Mouse (Mus musculus) midbrain, embryonic 11.5 days (tissue): Measurements from ENCODE around the gene Ifnk. TPM values are rescaled to one million over a fixed set of nuclear protein-coding genes. Genes with fewer than 3 reads are reported as not detected.

Experiments
- ATAC-seq: fragments of 200-750 bp; cut with Nextera tagmentation; 2 replicates; pipeline ENCODE4 v1.8.0; 2017; ENCODE audit warnings: moderate TSS enrichment, moderate library complexity; ENCODE audit not compliant: low FRiP score
- DNase-seq: peaks from one replicate; pipeline ENCODE4 v3.0.0; 2015; ENCODE audit warnings: low spot score; ENCODE audit errors: missing footprints
- H3K27ac ChIP-seq: fragments of 300-500 bp; sonication (generic); 2 replicates; pipeline ENCODE4 v1.5.1; 2014; ENCODE audit warnings: low read depth, low read length
- H3K27me3 ChIP-seq: fragments of 300-500 bp; sonication (generic); 2 replicates; pipeline ENCODE4 v1.6.1; 2014; ENCODE audit warnings: mild to moderate bottlenecking, low read length, moderate library complexity, mixed read lengths; ENCODE audit not compliant: control insufficient read depth, insufficient read depth
- H3K36me3 ChIP-seq: fragments of 300-500 bp; sonication (generic); 2 replicates; pipeline ENCODE4 v1.6.1; 2014; ENCODE audit warnings: mild to moderate bottlenecking, low read length, moderate library complexity, mixed read lengths; ENCODE audit not compliant: control insufficient read depth, insufficient read depth
- H3K4me1 ChIP-seq: fragments of 300-500 bp; sonication (generic); 2 replicates; pipeline ENCODE4 v1.6.1; 2014; ENCODE audit warnings: low read length; ENCODE audit not compliant: control insufficient read depth, insufficient read depth
- H3K4me2 ChIP-seq: fragments of 300-500 bp; sonication (generic); 2 replicates; pipeline ENCODE4 v1.6.1; 2014; ENCODE audit warnings: mild to moderate bottlenecking, moderate library complexity
- H3K4me3 ChIP-seq: fragments of 300-500 bp; sonication (generic); 2 replicates; pipeline ENCODE4 v1.5.1; 2014; ENCODE audit warnings: low read depth, low read length
- H3K9ac ChIP-seq: fragments of 300-500 bp; sonication (generic); 2 replicates; pipeline ENCODE4 v1.6.1; 2014; ENCODE audit warnings: low read length
- H3K9me3 ChIP-seq: fragments of 300-500 bp; sonication (generic); 2 replicates; pipeline ENCODE4 v1.6.1; 2016; ENCODE audit warnings: low read length; ENCODE audit not compliant: control insufficient read depth
- WGBS: fragments of 180-500 bp; shearing (Covaris S2); extraction: QIAGEN DNeasy Blood & Tissue Kit; methylation state at CpG from one replicate; pipeline ENCODE4 v1.1.7; 2014; 5-methylcytosine and 5-hydroxymethylcytosine counted together
- polyA plus RNA-seq: library from polyadenylated mRNA; unstranded; fragments of >200 nt; fragmentation: Nextera tagmentation; extraction: Ambion mirVana; gene quantifications from 2 replicates; pipeline ENCODE4 v1.2.1, GENCODE M21; 2014

The Ifnk gene
- polyA plus RNA-seq, 1 experiment from 2014 or later, result 0.46 TPM

DNA sequence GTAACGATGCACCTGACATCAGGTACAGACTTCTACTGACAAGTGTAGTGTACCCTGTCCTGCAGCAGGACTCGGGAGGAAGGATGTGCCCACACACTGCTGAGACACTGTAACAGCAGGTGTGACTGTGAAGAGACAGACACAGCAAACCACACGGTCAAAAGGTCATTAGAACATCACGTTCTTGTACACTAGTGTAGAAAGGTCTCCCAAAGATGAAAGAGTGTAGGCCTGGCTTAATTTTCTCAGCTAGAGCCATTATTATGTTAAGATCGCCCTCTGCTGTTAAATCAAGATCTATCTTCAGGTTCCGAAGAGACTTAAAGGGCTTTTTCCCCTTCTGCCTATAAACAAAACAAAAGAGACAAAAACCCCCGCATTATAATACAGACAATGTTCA, 40.9 kb downstream of the Ifnk start:
- no peak overlapping the region for H3K4me2 ChIP-seq
- H3K36me3 ChIP-seq, result no peaks in the 10 kb centered on the region
- no peaks in the 10 kb centered on the region for H3K9me3 ChIP-seq
- H3K4me3 ChIP-seq, result no peak overlapping the region
- ATAC-seq (no peak; the same call in 1 of the 2 replicates), DNase-seq (peak; percentile 86)
- H3K9ac ChIP-seq, result no peak overlapping the region
- no peaks in the 10 kb centered on the region for H3K4me1 ChIP-seq
- 44% methylated on average over 7 of the region's 7 CpGs for WGBS
- no peaks in the 10 kb centered on the region for H3K27me3 ChIP-seq
- no peak overlapping the region for H3K27ac ChIP-seq

DNA sequence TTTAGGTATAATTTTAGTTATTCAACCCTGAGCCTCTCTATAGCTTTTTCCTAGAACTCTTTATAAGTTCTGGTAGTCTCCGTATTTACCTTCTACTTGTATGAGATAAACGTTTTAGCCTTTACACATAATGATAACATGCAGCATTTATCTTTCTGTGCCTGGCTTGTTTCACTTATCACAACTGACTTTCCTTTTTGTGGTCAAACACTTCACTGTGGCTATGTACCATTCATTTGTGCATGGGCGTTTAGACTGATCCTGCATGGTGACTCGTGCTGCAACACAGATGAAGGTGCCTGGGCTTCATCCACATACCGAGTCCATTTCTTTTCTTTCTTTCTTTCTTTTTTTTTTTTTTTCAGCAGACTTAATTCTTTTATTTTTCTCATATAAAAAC, 49.8 kb downstream of the Ifnk start:
- Histone ChIP-seq H3K9me3 (no peaks in the 10 kb centered on the region), H3K27me3 (no peaks in the 10 kb centered on the region), H3K36me3 (no peaks in the 10 kb centered on the region; the same call in 1 of the 2 replicates), H3K4me1 (no peaks in the 10 kb centered on the region), H3K27ac (no peak overlapping the region), H3K4me3 (no peak overlapping the region), H3K9ac (no peak overlapping the region), H3K4me2 (no peak overlapping the region)
- DNase-seq (no peak), ATAC-seq (no peak)
- WGBS, result 93% methylated on average over 5 of the region's 5 CpGs

Other genes starting within 250 kb of the Ifnk start
- gene Mob3b, start 5.4 kb downstream of the Ifnk start, polyA plus RNA-seq, result 16.5 and 18.3 TPM in 2 replicates
- 29.5 and 29.6 TPM in 2 replicates for gene C9orf72, start 74.1 kb downstream of the Ifnk start, polyA plus RNA-seq